Mouse (Mus musculus): Measurements from ENCODE around the gene C1rb.
"Not testable (repeated sequence)": the region's sequence is repeated elsewhere in the genome, so short reads cannot be mapped to it uniquely, and the experiment has no call there.

Gene C1rb

GRCm38 (mm10) chr6:124593121-124593520 lies 23.0 kb downstream of the C1rb start:
- DNase-seq (ENCODE audit: low read depth, low spot score) = no peak

DNA sequence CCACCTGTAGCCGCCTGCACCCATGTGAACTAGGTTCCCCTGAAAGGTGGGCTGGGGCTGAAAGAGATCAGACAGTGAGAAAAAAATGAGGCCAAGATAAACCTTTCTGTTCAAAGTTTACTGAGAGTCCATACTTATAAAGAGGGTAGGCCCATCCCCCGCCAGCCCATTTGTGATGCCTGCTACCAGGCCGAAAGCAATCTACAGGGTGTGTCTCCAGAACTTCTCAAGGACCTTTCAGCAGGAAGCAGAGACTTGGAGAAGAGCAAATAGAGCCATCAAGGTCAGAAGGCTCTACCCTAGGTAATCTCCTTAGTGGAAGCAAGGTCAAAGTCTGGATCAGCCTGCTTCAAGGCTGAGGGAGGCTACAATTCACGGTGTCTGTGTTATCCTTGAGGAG lies 31.9 kb downstream of the C1rb start:
- no peak for DNase-seq (ENCODE audit: low read depth, low spot score)

DNA sequence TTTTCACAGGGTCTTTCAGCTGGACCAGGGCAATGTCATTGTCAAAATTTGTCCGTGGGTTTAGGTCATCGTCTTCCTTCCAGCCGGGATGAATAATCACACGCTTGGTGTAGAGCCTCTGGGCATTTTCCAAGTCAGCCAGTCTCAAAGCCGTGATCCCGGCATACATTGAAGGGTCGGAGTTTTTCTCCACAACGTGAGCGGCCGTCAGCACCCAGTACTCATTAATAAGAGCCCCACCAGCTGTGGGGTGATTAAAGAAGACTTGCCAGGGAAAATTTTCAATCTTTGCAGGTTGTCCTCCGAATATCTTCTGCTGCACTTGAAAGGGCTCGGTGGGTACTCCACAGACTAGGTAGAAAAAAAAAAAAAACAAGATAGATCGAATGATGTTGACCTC lies 55.5 kb downstream of the C1rb start:
- DNase-seq (ENCODE audit: low read depth, low spot score) = no peak

- DNase-seq (ENCODE audit: low read depth, low spot score) = not testable (repeated sequence)
These were observed 56.1 kb downstream of the C1rb start for GRCm38 (mm10) chr6:124626184-124626583.

- no peak for DNase-seq (ENCODE audit: low read depth, low spot score)
These were observed 60.7 kb downstream of the C1rb start for GRCm38 (mm10) chr6:124630763-124631162.
